Mouse (Mus musculus) frontal cortex, postnatal 14 days (tissue): ENCODE data around the gene Fbxl22.

Experiments
- DNase-seq, 2 experiments: peaks; one replicate each; pipeline ENCODE4 v3.0.0; 2022; ENCODE audit warnings: low spot score in 2 of 2

Gene Fbxl22

DNA sequence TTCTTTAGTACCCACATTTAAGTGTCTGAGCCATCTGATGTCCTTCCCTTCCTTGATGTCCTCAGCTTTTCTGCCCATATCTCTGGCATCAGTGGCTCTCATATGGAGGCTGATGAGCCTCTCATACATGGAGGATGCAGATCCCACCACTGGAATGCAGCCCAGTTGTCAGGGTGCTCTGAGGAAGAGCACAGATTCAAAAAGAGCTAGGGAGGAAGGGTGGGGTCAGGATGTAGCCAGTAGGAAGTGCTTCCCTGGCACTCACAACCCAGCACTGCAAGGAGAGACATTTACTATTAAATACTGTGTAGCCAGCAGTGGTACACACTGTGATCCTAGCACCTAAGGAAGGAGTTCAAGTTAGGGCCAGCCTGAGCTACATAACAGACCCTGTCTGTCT is 8.0 kb downstream of the Fbxl22 start:
- no peak for DNase-seq

DNA sequence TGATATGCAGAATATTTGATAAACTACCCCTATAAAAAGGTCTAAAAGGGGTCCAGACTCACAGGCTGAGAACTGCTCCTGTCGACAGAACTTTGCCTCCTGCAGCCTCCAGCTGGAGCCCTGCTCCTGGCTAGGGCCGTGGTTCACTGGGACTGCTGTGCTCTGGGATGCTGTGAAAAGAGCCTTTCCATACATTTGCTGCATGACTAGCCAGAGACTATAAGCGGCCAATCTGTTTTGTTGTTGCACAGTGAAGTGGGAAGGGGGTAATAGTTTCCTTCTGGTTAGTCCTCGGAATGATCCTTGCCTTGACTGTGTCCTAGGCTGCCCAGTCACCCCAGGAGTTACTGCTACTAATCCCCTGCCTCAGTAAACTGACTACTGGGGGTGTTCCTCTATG is 8.4 kb downstream of the Fbxl22 start:
- DNase-seq, result no peak

DNA sequence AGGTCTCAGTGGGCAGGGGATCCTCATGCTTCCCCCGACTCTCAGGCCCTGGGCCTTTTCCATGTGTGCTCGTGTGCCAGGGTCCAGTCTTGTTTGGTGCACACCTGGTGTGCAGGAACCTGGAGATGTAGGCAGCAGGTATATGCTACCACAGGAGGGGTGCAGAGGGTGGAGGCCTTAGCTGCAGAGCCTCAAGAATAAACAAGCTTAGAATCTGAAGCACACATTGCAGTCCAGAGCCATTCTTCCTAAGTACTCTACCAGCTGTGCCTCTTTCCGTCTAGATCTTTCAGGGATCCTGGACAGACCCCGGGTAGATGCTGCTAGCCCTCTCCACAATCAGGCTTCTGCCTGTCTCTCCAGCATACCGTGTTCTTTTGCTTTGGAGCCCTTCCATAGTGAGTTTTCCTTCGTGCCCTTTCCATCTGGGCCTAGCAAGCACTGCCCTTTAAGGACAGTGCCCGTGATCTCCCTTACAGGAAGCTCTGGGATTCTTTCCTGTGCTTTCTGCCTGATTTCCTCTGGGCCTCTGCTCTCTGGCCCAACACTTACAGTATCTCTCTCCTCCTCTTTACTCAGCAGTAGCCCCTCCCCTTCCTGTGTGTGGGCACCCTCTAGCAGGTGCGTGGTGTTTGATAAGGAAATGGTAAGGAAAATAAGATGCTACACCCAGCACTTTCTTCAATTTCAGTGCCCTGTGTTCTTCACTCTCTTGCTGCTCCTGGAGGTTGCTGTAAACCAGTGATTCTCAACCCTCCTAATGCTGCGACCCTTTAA is 9.1 kb downstream of the Fbxl22 start:
- DNase-seq, result no peak

DNA sequence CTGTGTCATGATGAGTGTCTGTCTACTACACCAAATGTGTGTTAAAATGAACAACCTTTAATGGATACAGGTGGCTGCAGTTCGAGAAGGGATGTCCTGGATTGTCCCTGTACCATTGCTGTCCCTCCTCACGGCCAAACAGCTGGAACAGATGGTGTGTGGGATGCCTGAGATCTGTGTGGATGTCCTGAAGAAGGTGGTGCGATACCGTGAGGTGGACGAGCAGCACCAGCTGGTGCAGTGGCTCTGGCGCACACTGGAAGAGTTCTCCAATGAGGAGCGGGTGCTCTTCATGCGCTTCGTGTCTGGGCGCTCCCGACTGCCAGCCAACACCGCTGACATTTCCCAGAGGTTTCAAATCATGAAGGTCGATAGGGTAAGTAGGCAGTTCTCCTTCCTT is 9.9 kb downstream of the Fbxl22 start:
- peak in 1 of 2 experiments; percentile 45 for DNase-seq

DNA sequence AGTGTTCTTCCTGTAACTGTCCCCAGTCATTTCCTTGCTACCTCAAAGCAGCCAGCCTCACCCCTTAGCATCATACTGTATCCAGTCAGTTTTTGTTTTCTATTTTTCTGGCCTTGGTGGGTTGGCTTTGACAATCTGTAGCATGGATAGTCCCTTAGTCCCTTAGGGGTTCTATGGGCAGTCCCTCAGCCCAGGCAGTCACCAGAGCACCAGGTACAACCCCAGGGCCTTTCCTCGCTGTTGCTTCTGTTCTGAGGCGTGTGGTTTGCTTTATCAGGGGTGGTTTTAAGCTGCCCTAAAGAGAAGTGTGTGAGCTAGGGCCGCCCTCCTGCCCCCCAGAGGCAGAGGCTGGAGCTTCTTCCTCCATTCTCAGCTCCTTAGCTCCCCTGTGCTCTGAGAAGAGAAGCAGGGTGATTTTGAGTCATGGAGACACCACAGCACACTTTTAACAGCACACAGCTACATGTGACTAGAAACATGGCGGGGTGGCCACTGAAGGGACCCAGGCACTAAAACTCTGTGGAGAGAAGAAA is 10.4 kb downstream of the Fbxl22 start:
- no peak for DNase-seq

DNA sequence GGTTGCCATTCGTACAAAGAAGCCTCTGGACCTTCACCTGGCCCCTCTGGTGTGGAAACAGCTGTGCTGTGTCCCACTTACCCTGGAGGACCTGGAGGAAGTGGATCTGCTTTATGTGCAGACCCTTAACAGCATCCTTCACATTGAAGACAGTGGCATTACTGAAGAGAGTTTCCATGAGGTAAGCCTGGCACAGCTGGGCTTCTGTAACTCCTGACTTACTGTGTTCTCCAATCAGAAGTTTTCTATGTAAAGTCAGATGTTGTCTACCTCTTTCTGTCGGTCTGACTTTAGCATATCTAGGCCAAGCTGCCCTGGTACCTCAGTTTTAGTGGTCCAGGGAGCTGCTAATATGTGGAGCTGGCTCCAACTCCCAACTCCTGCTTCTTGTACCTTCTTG is 13.1 kb downstream of the Fbxl22 start:
- DNase-seq, result no peak

DNA sequence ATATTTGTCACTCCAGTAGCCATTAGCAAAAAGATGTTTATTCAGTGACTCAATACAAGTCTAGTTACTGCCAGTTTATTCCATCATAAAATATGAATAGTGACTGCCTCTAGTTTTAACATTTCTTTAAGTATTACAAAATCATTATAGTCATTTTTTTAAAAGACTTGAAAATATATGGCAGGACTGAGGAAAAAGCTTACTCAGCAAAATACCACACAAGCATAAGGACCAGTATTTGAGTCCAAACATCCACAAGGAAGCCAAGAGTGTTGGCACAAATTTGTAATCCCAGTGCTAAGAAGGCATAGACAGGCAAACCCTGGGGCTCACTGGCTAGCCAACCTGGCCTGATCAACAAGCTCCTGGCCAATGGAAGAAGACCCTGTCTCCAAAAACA is 20.4 kb downstream of the Fbxl22 start:
- DNase-seq, result no peak

DNA sequence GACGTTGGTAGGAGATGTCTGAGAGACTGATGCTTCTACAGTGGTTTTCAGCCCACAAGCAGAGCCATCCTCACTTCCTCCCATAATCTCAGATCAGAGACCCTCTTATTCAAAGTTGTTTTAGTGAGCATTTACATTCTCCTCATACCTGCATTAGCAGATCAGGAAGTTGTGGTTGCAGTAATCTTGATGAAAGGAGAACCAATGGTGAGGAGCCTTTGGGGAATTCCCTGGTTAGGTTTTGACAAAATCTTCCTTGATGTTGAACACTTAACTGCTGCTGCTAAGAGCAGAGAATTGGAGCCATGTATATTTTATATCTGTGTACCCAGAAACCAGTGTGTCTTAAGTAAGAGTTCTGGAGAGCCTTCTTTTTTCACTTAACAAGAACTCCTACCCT is 22.0 kb downstream of the Fbxl22 start:
- DNase-seq, result no peak

DNA sequence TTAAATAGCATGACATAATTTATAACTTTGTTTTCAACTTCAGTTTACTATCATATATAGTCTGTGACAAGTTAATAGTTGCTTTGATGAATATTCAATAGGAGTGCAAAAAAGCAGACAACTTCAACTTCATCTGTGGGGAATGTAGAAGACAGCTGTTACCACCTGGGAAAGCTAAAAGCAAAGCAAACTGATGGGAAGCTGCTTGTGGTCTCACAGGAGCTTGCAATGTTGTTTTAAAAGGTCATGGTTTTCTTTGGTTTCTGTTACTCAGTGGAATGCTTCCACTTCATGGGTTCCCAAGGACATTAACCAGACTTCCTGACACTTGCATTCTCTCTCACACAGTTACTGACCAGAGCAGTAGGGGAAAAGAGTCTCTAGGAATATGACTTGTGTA is 25.6 kb downstream of the Fbxl22 start:
- no peak for DNase-seq

DNA sequence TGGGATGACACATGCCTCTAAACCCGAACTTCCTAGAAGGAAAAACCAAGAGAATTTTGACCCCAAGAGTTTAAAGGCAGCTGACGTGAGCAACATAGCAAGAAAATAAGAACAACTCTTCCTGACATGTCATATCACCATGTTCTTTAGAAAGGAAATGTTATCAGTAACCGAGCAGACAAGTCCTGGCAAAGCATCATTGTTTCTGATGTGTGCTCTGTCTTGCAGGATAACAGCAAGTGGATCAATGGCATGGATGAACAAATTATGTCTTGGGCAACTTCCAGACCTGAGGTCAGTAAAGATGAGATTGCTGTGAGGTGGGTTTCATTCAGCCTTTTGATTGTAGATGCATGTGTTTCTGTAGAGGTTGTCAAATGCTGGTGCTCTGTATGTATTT is 31.0 kb downstream of the Fbxl22 start:
- DNase-seq, result no peak

DNA sequence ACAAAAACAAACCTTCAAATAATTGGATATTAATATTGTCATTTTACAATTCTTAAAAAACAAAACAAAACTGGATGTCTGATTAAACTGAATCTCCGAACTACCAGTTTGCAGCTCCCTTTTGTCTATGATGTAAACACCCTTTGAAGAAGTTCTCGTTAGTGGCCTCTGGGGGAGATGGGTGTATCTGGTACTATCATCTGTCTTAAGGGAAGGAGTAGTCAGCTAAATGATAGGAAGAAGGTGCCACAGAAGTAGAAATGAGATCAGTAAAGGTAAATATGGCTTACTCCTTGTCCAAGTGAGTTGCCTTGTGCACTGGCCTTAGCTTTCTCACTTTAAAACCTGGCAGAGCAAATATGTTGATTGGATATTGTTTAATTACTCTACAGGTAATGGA is 36.6 kb downstream of the Fbxl22 start:
- no peak for DNase-seq

DNA sequence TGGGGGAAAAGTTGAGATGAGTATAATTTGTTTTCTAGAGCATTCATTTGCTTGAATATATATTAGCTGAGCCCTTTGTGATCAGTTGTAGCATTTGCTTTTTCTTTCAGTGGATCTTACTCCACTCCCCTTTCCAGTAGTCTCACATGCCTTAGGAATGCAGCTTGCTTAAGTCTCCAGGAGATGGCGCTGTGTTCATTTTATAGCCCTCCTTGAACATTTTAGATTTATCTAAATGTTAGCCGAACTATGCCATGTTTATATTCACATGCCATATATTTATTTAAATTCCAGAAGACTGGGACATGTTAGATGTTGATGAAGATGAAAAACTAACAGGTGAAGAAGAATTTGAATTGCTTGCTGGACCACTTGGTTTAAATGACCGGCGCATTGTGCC is 49.3 kb downstream of the Fbxl22 start:
- DNase-seq, result no peak
